Mouse (Mus musculus) MEL (cell line): Measurements from ENCODE around the gene AU021092. TPM values are rescaled to one million over a fixed set of nuclear protein-coding genes. Genes with fewer than 3 reads are reported as not detected.

Source experiments
- DNase-seq: peaks from one replicate; pipeline ENCODE4 v3.0.0; 2011; ENCODE audit warnings: low read depth, low spot score
- H3K27ac ChIP-seq: 2 replicates; pipeline ENCODE4 v1.5.1; 2012; ENCODE audit warnings: low read depth, mild to moderate bottlenecking, control low read depth, low read length, moderate library complexity; ENCODE audit not compliant: control insufficient read depth
- H3K27me3 ChIP-seq, 2 experiments: fragments of 150-350 bp in 1 of 2; sonication (generic) in 1 of 2; 2 replicates each; pipeline ENCODE4 v1.6.1; 2012; ENCODE audit warnings: low read length in 2 of 2, mild to moderate bottlenecking in 2 of 2, improper control_type of control experiment in 1 of 2, moderate library complexity in 1 of 2; ENCODE audit not compliant: insufficient read depth in 2 of 2, control insufficient read depth in 1 of 2
- H3K36me3 ChIP-seq, 2 experiments: 2 replicates each; pipeline ENCODE4 v1.6.1; 2012 to 2014; ENCODE audit warnings: low read length in 2 of 2, improper control_type of control experiment in 1 of 2, inconsistent platforms in 1 of 2, mild to moderate bottlenecking in 1 of 2; ENCODE audit not compliant: insufficient read depth in 2 of 2, control insufficient read depth in 1 of 2
- H3K4me1 ChIP-seq, 2 experiments: fragments of 150-350 bp in 1 of 2; sonication (generic) in 1 of 2; 2 replicates each; pipeline ENCODE4 v1.6.1; 2012; ENCODE audit warnings: low read length in 2 of 2, improper control_type of control experiment in 1 of 2, mild to moderate bottlenecking in 1 of 2; ENCODE audit not compliant: insufficient read depth in 2 of 2, control insufficient read depth in 1 of 2
- H3K4me3 ChIP-seq, 2 experiments: fragments of 150-350 bp in 1 of 2; sonication (generic) in 1 of 2; 2 replicates each; pipeline ENCODE4 v1.5.1; 2012; ENCODE audit warnings: low read depth in 2 of 2, low read length in 2 of 2, mild to moderate bottlenecking in 2 of 2, moderate library complexity in 2 of 2, control low read depth in 1 of 2, improper control_type of control experiment in 1 of 2; ENCODE audit not compliant: control insufficient read depth in 1 of 2, insufficient read depth in 1 of 2
- H3K79me2 ChIP-seq: 2 replicates; pipeline ENCODE4 v1.6.1; 2012; ENCODE audit warnings: mild to moderate bottlenecking, low read length, moderate library complexity; ENCODE audit not compliant: control insufficient read depth, poor library complexity, insufficient read depth
- H3K9ac ChIP-seq: 2 replicates; pipeline ENCODE4 v1.6.1; 2012; ENCODE audit warnings: low read depth, mild to moderate bottlenecking, control low read depth, low read length, moderate library complexity; ENCODE audit not compliant: control insufficient read depth, poor library complexity, severe bottlenecking
- H3K9me3 ChIP-seq: fragments of 150-350 bp; sonication (generic); replicated peaks from 2 replicates; pipeline ENCODE4 v1.6.1; 2012; ENCODE audit warnings: mild to moderate bottlenecking, low read length, improper control_type of control experiment, moderate library complexity; ENCODE audit not compliant: insufficient read depth
- BHLHE40 ChIP-seq: IDR thresholded peaks from 2 replicates; pipeline ENCODE4 v1.6.1; 2012; ENCODE audit warnings: low read depth, mild to moderate bottlenecking, inconsistent platforms, low read length, improper control_type of control experiment, borderline replicate concordance
- CHD1 ChIP-seq: IDR thresholded peaks from 2 replicates; pipeline ENCODE4 v1.6.1; 2012; ENCODE audit warnings: low read depth, mild to moderate bottlenecking, inconsistent platforms, low read length, improper control_type of control experiment
- CHD2 ChIP-seq: IDR thresholded peaks from 2 replicates; pipeline ENCODE4 v1.6.1; 2011; ENCODE audit warnings: low read length, improper control_type of control experiment
- CTCF ChIP-seq, 3 experiments: IDR thresholded peaks in 2 of 3; conservative IDR thresholded peaks in 1 of 3; 2 replicates each; pipeline ENCODE4 v1.5.1; 2011 to 2012; ENCODE audit warnings: low read length in 3 of 3, low read depth in 2 of 3, mild to moderate bottlenecking in 2 of 3, improper control_type of control experiment in 1 of 3, inconsistent platforms in 1 of 3, mixed read lengths in 1 of 3, moderate library complexity in 1 of 3; ENCODE audit not compliant: control insufficient read depth in 1 of 3, insufficient read depth in 1 of 3, poor library complexity in 1 of 3, severe bottlenecking in 1 of 3
- E2F4 ChIP-seq: IDR thresholded peaks from 2 replicates; pipeline ENCODE4 v1.6.1; 2011; ENCODE audit warnings: low read depth, low read length, improper control_type of control experiment, borderline replicate concordance
- ELF1 ChIP-seq: IDR thresholded peaks from 2 replicates; pipeline ENCODE4 v1.6.1; 2014; ENCODE audit warnings: low read depth, mild to moderate bottlenecking, inconsistent platforms, low read length, improper control_type of control experiment, moderate library complexity
- EP300 ChIP-seq, 2 experiments: IDR thresholded peaks; 2 replicates each; pipeline ENCODE4 v1.6.1; 2011; ENCODE audit warnings: improper control_type of control experiment in 2 of 2, low read length in 2 of 2, low read depth in 1 of 2, mild to moderate bottlenecking in 1 of 2
- ETS1 ChIP-seq: IDR thresholded peaks from 2 replicates; pipeline ENCODE4 v1.6.1; 2012; ENCODE audit warnings: low read depth, mild to moderate bottlenecking, inconsistent platforms, low read length, improper control_type of control experiment, moderate library complexity
- GABPA ChIP-seq: IDR thresholded peaks from 2 replicates; pipeline ENCODE4 v1.6.1; 2012; ENCODE audit warnings: low read depth, mild to moderate bottlenecking, inconsistent platforms, low read length, improper control_type of control experiment, moderate library complexity
- GATA1 ChIP-seq: IDR thresholded peaks from 2 replicates; pipeline ENCODE4 v1.6.1; 2011; ENCODE audit warnings: low read depth, low read length, improper control_type of control experiment
- JUND ChIP-seq: IDR thresholded peaks from 2 replicates; pipeline ENCODE4 v1.6.1; 2011; ENCODE audit warnings: low read depth, mild to moderate bottlenecking, improper control_type of control experiment, low read length
- KAT2A ChIP-seq: conservative IDR thresholded peaks from 2 replicates; pipeline ENCODE4 v1.6.1; 2012; ENCODE audit warnings: low read depth, low read length, improper control_type of control experiment, inconsistent platforms
- MAFK ChIP-seq: IDR thresholded peaks from 2 replicates; pipeline ENCODE4 v1.6.1; 2011; ENCODE audit warnings: low read depth, mild to moderate bottlenecking, low read length, improper control_type of control experiment, borderline replicate concordance
- MAX ChIP-seq: IDR thresholded peaks from 2 replicates; pipeline ENCODE4 v1.6.1; 2011; ENCODE audit warnings: low read length, improper control_type of control experiment
- MAZ ChIP-seq: IDR thresholded peaks from 2 replicates; pipeline ENCODE4 v1.6.1; 2012; ENCODE audit warnings: low read depth, mild to moderate bottlenecking, inconsistent platforms, low read length, improper control_type of control experiment
- MXI1 ChIP-seq: IDR thresholded peaks from 2 replicates; pipeline ENCODE4 v1.6.1; 2011; ENCODE audit warnings: mild to moderate bottlenecking, low read depth, low read length, improper control_type of control experiment
- MYB ChIP-seq: IDR thresholded peaks from 2 replicates; pipeline ENCODE4 v1.6.1; 2011; ENCODE audit warnings: mild to moderate bottlenecking, low read depth, low read length, improper control_type of control experiment
- MYC ChIP-seq: IDR thresholded peaks from 2 replicates; pipeline ENCODE4 v1.6.1; 2011; ENCODE audit warnings: low read depth, mild to moderate bottlenecking, low read length, improper control_type of control experiment, moderate library complexity
- NELFE ChIP-seq: IDR thresholded peaks from 2 replicates; pipeline ENCODE4 v1.6.1; 2011; ENCODE audit warnings: low read depth, low read length, improper control_type of control experiment
- NRF1 ChIP-seq: IDR thresholded peaks from 2 replicates; pipeline ENCODE4 v1.6.1; 2014; ENCODE audit warnings: low read depth, mild to moderate bottlenecking, inconsistent platforms, low read length, improper control_type of control experiment, moderate library complexity; ENCODE audit not compliant: poor library complexity, insufficient read depth, severe bottlenecking
- POLR2A ChIP-seq, 2 experiments: IDR thresholded peaks; 2 replicates each; pipeline ENCODE4 v1.6.1; 2011 to 2012; ENCODE audit warnings: low read length in 2 of 2, mild to moderate bottlenecking in 2 of 2, control low read depth in 1 of 2, improper control_type of control experiment in 1 of 2, low read depth in 1 of 2, moderate library complexity in 1 of 2; ENCODE audit not compliant: control insufficient read depth in 1 of 2, insufficient read depth in 1 of 2, poor library complexity in 1 of 2
- POLR2AphosphoS2 ChIP-seq: IDR thresholded peaks from 2 replicates; pipeline ENCODE4 v1.6.1; 2011; ENCODE audit warnings: low read length, improper control_type of control experiment
- POLR2AphosphoS5 ChIP-seq: IDR thresholded peaks from 2 replicates; pipeline ENCODE4 v1.6.1; 2012; ENCODE audit warnings: low read depth, borderline replicate concordance, mild to moderate bottlenecking, inconsistent platforms, low read length, moderate library complexity, mixed read lengths
- RAD21 ChIP-seq: IDR thresholded peaks from 2 replicates; pipeline ENCODE4 v1.6.1; 2011; ENCODE audit warnings: mild to moderate bottlenecking, low read depth, low read length, improper control_type of control experiment
- RCOR1 ChIP-seq: IDR thresholded peaks from 2 replicates; pipeline ENCODE4 v1.6.1; 2012; ENCODE audit warnings: low read depth, mild to moderate bottlenecking, inconsistent platforms, low read length, improper control_type of control experiment
- SIN3A ChIP-seq: IDR thresholded peaks from 2 replicates; pipeline ENCODE4 v1.6.1; 2012; ENCODE audit warnings: low read length, improper control_type of control experiment, inconsistent platforms
- SMC3 ChIP-seq: IDR thresholded peaks from 2 replicates; pipeline ENCODE4 v1.6.1; 2011; ENCODE audit warnings: low read depth, low read length, improper control_type of control experiment
- TAL1 ChIP-seq: IDR thresholded peaks from 2 replicates; pipeline ENCODE4 v1.6.1; 2012; ENCODE audit warnings: mild to moderate bottlenecking, inconsistent platforms, low read length, moderate library complexity, mixed read lengths
- TBP ChIP-seq: IDR thresholded peaks from 2 replicates; pipeline ENCODE4 v1.8.0; 2011; ENCODE audit warnings: low read depth, low read length, improper control_type of control experiment
- TCF12 ChIP-seq: IDR thresholded peaks from 2 replicates; pipeline ENCODE4 v1.6.1; 2014; ENCODE audit warnings: low read depth, mild to moderate bottlenecking, inconsistent platforms, low read length, improper control_type of control experiment, moderate library complexity
- UBTF ChIP-seq: IDR thresholded peaks from 2 replicates; pipeline ENCODE4 v1.6.1; 2012; ENCODE audit warnings: low read depth, mild to moderate bottlenecking, inconsistent platforms, low read length, improper control_type of control experiment, moderate library complexity, borderline replicate concordance; ENCODE audit not compliant: insufficient read depth
- USF1 ChIP-seq: IDR thresholded peaks from 2 replicates; pipeline ENCODE4 v1.6.1; 2014; ENCODE audit warnings: low read depth, mild to moderate bottlenecking, inconsistent platforms, low read length, improper control_type of control experiment, moderate library complexity
- USF2 ChIP-seq, 2 experiments: IDR thresholded peaks; 2 replicates each; pipeline ENCODE4 v1.6.1; 2011 to 2012; ENCODE audit warnings: improper control_type of control experiment in 2 of 2, low read length in 2 of 2, borderline replicate concordance in 1 of 2, inconsistent platforms in 1 of 2, low read depth in 1 of 2, mild to moderate bottlenecking in 1 of 2; ENCODE audit not compliant: insufficient read depth in 1 of 2
- ZC3H11A ChIP-seq: IDR thresholded peaks from 2 replicates; pipeline ENCODE4 v1.6.1; 2012; ENCODE audit warnings: low read depth, mild to moderate bottlenecking, inconsistent platforms, low read length, improper control_type of control experiment
- ZMIZ1 ChIP-seq: IDR thresholded peaks from 2 replicates; pipeline ENCODE4 v1.6.1; 2012; ENCODE audit warnings: low read depth, mild to moderate bottlenecking, inconsistent platforms, low read length, improper control_type of control experiment, moderate library complexity
- ZNF384 ChIP-seq: IDR thresholded peaks from 2 replicates; pipeline ENCODE4 v1.6.1; 2012; ENCODE audit warnings: low read depth, mild to moderate bottlenecking, inconsistent platforms, low read length, improper control_type of control experiment
- polyA plus RNA-seq, 2 experiments: library from polyadenylated mRNA; stranded (reverse) in 1 of 2; unstranded in 1 of 2; fragments of >175 nt in 1 of 2; fragments of >200 nt in 1 of 2; gene quantifications; 2 replicates each; pipeline versions ENCODE4 v1.2.1 to v1.2.4; 2012; ENCODE audit warnings: low replicate concordance in 2 of 2, low read depth in 1 of 2; ENCODE audit not compliant: insufficient read length in 2 of 2, insufficient read depth in 1 of 2, missing spikeins in 1 of 2
- total RNA-seq: library from RNA; depleted of rRNA; stranded (reverse); fragments of 300-350 nt; gene quantifications from 2 replicates; pipeline ENCODE4 v1.2.3, GENCODE M21; 2012

AU021092 gene
- total and polyA plus RNA-seq, 3 experiments = not detected

GRCm38 (mm10) chr16:5233418-5234313, 11.6 kb upstream of the AU021092 start, which contains the start of gene Alg1:
Gene Alg1 (plus strand): TSS chr16:5233621.
- Histone ChIP-seq H3K36me3 (peaks cover 0 to 13% of the 10 kb centered on the region in 2 experiments; a peak in 2 of 4 replicates), H3K27ac (peak within 1 kb of the TSS; percentile 54), H3K9me3 (no peaks in the 10 kb centered on the region), H3K9ac (peak within 1 kb of the TSS; percentile 88), H3K4me1 (peaks cover 4 to 10% of the 10 kb centered on the region in 2 experiments), H3K79me2 (peaks cover 7% of the 10 kb centered on the region), H3K4me3 (peak within 1 kb of the TSS; percentile 83 to 96), H3K27me3 (no peaks in the 10 kb centered on the region)
- DNase-seq = peak; percentile 98
- TF ChIP-seq USF2 (IDR thresholded peaks at IDR 0.05; ENCODE audit: borderline replicate concordance in 1 of 2, insufficient read depth in 1 of 2, low read depth in 1 of 2, low read length in 2 of 2) (peak; percentile 75 to 86), ZMIZ1 (peak; percentile 75; the same call in 1 of the 2 replicates), SIN3A (peak; percentile 95), USF1 (peak; percentile 99), CHD2 (no peak), KAT2A (no peak), JUND (no peak), BHLHE40 (peak; percentile 96), ELF1 (peak; percentile 86), ZNF384 (no peak), POLR2A (IDR thresholded peaks at IDR 0.05; ENCODE audit: control insufficient read depth in 1 of 2, insufficient read depth in 1 of 2, low read depth in 1 of 2, low read length in 2 of 2, poor library complexity in 1 of 2) (peak; percentile 99 to 100), CHD1 (no peak), MYC (peak; percentile 90), TAL1 (no peak), MXI1 (peak; percentile 98), MAFK (no peak), TCF12 (peak; percentile 52), RCOR1 (no peak), NELFE (peak; percentile 98), MYB (no peak), E2F4 (no peak; the same call in 1 of the 2 replicates), POLR2AphosphoS2 (peak; percentile 88; the same call in 1 of the 2 replicates), ETS1 (peak; percentile 37; the same call in 1 of the 2 replicates), SMC3 (no peak), GATA1 (no peak), POLR2AphosphoS5 (no peak), UBTF (no peak), MAZ (no peak), TBP (peak; percentile 67; the same call in 1 of the 2 replicates), RAD21 (no peak), NRF1 (peak; percentile 86), GABPA (no peak), CTCF (IDR thresholded peaks at IDR 0.05 in 2 of 3, conservative IDR thresholded peaks at IDR 0.05 in 1 of 3; ENCODE audit: control insufficient read depth in 1 of 3, insufficient read depth in 1 of 3, low read depth in 2 of 3, low read length in 3 of 3, poor library complexity in 1 of 3, severe bottlenecking in 1 of 3) (no peak), ZC3H11A (no peak), EP300 (IDR thresholded peaks at IDR 0.05; ENCODE audit: low read depth in 1 of 2, low read length in 2 of 2) (0 out of 4 replicates have a peak, but pooled peaks of 1 of the 2 experiments have one; percentile 13), MAX (peak; percentile 97)
